Mouse (Mus musculus) spleen, adult 2 months (tissue): ENCODE measurements at regions not wholly inside any gene's neighbourhood (a gene's known extent, or its start where the extent isn't known, plus 50 kb on each side); places are given as distances from the start of the nearest gene placed in this dataset.

Source experiments
- CTCF ChIP-seq: fragments of 200-500 bp; IDR thresholded peaks from 2 replicates; pipeline ENCODE4 v1.5.1; 2011; ENCODE audit warnings: mild to moderate bottlenecking, inconsistent platforms; ENCODE audit not compliant: insufficient read depth, insufficient read length, insufficient replicate concordance; ENCODE audit errors: extremely low read depth
- POLR2A ChIP-seq: fragments of 200-500 bp; IDR thresholded peaks from 2 replicates; pipeline ENCODE4 v1.6.1; 2011; ENCODE audit warnings: low read depth, low read length, inconsistent platforms

GRCm38 (mm10) chr10:111779956-111780355 is 192.5 kb upstream of the Krr1 start:
- no peak for TF ChIP-seq CTCF
- no peak for TF ChIP-seq POLR2A
